Mouse (Mus musculus) kidney, embryonic 16.5 days (tissue): ENCODE measurements around the gene Ddx19b. TPM values are rescaled to one million over a fixed set of nuclear protein-coding genes. Genes with fewer than 3 reads are reported as not detected.
"Not testable (repeated sequence)": the region's sequence is repeated elsewhere in the genome, so short reads cannot be mapped to it uniquely, and the experiment has no call there.

Experiments
- ATAC-seq: fragments of 200-750 bp; cut with Nextera tagmentation; 2 replicates; pipeline ENCODE4 v1.8.0; 2017; ENCODE audit warnings: moderate TSS enrichment; ENCODE audit not compliant: low FRiP score, low TSS enrichment
- H3K27ac ChIP-seq: fragments of 300-500 bp; sonication (generic); 2 replicates; pipeline ENCODE4 v1.5.1; 2014; ENCODE audit warnings: low read length
- H3K27me3 ChIP-seq: fragments of 300-500 bp; sonication (generic); 2 replicates; pipeline ENCODE4 v1.6.1; 2014; ENCODE audit warnings: low read length, control low read depth, mixed read lengths; ENCODE audit not compliant: insufficient read depth
- H3K36me3 ChIP-seq: fragments of 300-500 bp; sonication (generic); 2 replicates; pipeline ENCODE4 v1.6.1; 2014; ENCODE audit warnings: low read length, control low read depth, mixed read lengths; ENCODE audit not compliant: insufficient read depth
- H3K4me1 ChIP-seq: fragments of 300-500 bp; sonication (generic); 2 replicates; pipeline ENCODE4 v1.6.1; 2014; ENCODE audit warnings: low read length, control low read depth, mixed read lengths; ENCODE audit not compliant: insufficient read depth
- H3K4me2 ChIP-seq: fragments of 300-500 bp; sonication (generic); replicated peaks from 2 replicates; pipeline ENCODE4 v1.6.1; 2014; ENCODE audit warnings: low read depth, low read length
- H3K4me3 ChIP-seq: fragments of 300-500 bp; sonication (generic); 2 replicates; pipeline ENCODE4 v1.5.1; 2014; ENCODE audit warnings: mild to moderate bottlenecking, low read length
- H3K9ac ChIP-seq: fragments of 300-500 bp; sonication (generic); replicated peaks from 2 replicates; pipeline ENCODE4 v1.6.1; 2014; ENCODE audit warnings: low read length
- H3K9me3 ChIP-seq: fragments of 300-500 bp; sonication (generic); 2 replicates; pipeline ENCODE4 v1.6.1; 2016; ENCODE audit warnings: low read length, control low read depth
- WGBS: fragments of 180-500 bp; shearing (Covaris S2); extraction: QIAGEN DNeasy Blood & Tissue Kit; methylation state at CpG from one replicate; pipeline ENCODE4 v1.1.7; 2014; 5-methylcytosine and 5-hydroxymethylcytosine counted together
- polyA plus RNA-seq: library from polyadenylated mRNA; unstranded; fragments of >200 nt; fragmentation: Nextera tagmentation; extraction: Ambion mirVana; gene quantifications from 2 replicates; pipeline ENCODE4 v1.2.1, GENCODE M21; 2015

The Ddx19b gene
- polyA plus RNA-seq, 1 experiment from 2014 or later, result 6.8 TPM

- Histone ChIP-seq H3K4me3 (no peak overlapping the region), H3K4me2 (no peak overlapping the region), H3K27ac (no peak overlapping the region), H3K9me3 (no peaks in the 10 kb centered on the region), H3K36me3 (peaks cover 91% of the 10 kb centered on the region), H3K4me1 (no peaks in the 10 kb centered on the region), H3K9ac (no peak overlapping the region), H3K27me3 (no peaks in the 10 kb centered on the region)
- WGBS, result 94% methylated on average over 19 of the region's 19 CpGs
- no peak; the same call in 1 of the 2 replicates for ATAC-seq
These were observed 11.0 kb upstream of the Ddx19b start for GRCm38 (mm10) chr8:111042546-111042945.

GRCm38 (mm10) chr8:111036591-111036990, 5.0 kb upstream of the Ddx19b start:
- H3K4me2 ChIP-seq, result no peak overlapping the region
- 91% methylated on average over 15 of the region's 15 CpGs for WGBS
- no peaks in the 10 kb centered on the region for H3K9me3 ChIP-seq
- no peak overlapping the region for H3K27ac ChIP-seq
- H3K9ac ChIP-seq, result no peak overlapping the region
- no peak for ATAC-seq
- H3K4me1 ChIP-seq, result peaks cover 15% of the 10 kb centered on the region
- peaks cover 44% of the 10 kb centered on the region for H3K36me3 ChIP-seq
- H3K4me3 ChIP-seq, result no peak overlapping the region
- H3K27me3 ChIP-seq, result 0 out of 2 replicates have a peak, but pooled peaks cover 2% of the 10 kb centered on the region

GRCm38 (mm10) chr8:111034276-111034675, 2.7 kb upstream of the Ddx19b start:
- H3K4me2 ChIP-seq, result peak overlapping the region; percentile 72
- 0 out of 2 replicates have a peak, but pooled peaks cover 4% of the 10 kb centered on the region for H3K27me3 ChIP-seq
- ATAC-seq, result no peak
- peak overlapping the region; percentile 70 for H3K4me3 ChIP-seq
- H3K9ac ChIP-seq, result peak overlapping the region; percentile 73
- H3K4me1 ChIP-seq, result peaks cover 15% of the 10 kb centered on the region
- WGBS, result 17% methylated on average over 12 of the region's 12 CpGs
- H3K9me3 ChIP-seq, result no peaks in the 10 kb centered on the region
- H3K27ac ChIP-seq, result peak overlapping the region; percentile 66
- H3K36me3 ChIP-seq, result peaks cover 25% of the 10 kb centered on the region

- Histone ChIP-seq H3K4me2 (peak overlapping the region; percentile 72), H3K9me3 (no peaks in the 10 kb centered on the region), H3K27me3 (0 out of 2 replicates have a peak, but pooled peaks cover 4% of the 10 kb centered on the region), H3K27ac (peak overlapping the region; percentile 66), H3K4me3 (peak overlapping the region; percentile 70), H3K4me1 (peaks cover 15% of the 10 kb centered on the region), H3K36me3 (peaks cover 19% of the 10 kb centered on the region), H3K9ac (peak overlapping the region; percentile 73)
- 5% methylated on average over 37 of the region's 37 CpGs for WGBS
- ATAC-seq, result peak; percentile 99
These were observed 2.1 kb upstream of the Ddx19b start for GRCm38 (mm10) chr8:111033482-111034215.

GRCm38 (mm10) chr8:111032916-111033315, 1.4 kb upstream of the Ddx19b start, which contains the start of gene Aars:
TSS of gene Aars (plus strand) at chr8:111033144.
- Histone ChIP-seq H3K4me1 (peaks cover 15% of the 10 kb centered on the region), H3K9me3 (no peaks in the 10 kb centered on the region), H3K36me3 (peaks cover 13% of the 10 kb centered on the region), H3K9ac (peak within 1 kb of the TSS; percentile 73), H3K27me3 (0 out of 2 replicates have a peak, but pooled peaks cover 4% of the 10 kb centered on the region), H3K4me3 (peak within 1 kb of the TSS; percentile 70), H3K27ac (peak within 1 kb of the TSS; percentile 66), H3K4me2 (peak within 1 kb of the TSS; percentile 72)
- WGBS, result 95% methylated on average over 7 of the region's 7 CpGs
- ATAC-seq, result no peak

GRCm38 (mm10) chr8:111030045-111030444, 1.5 kb downstream of the Ddx19b start:
- Histone ChIP-seq H3K4me3 (no peak overlapping the region), H3K27ac (no peak overlapping the region), H3K36me3 (no peaks in the 10 kb centered on the region), H3K27me3 (0 out of 2 replicates have a peak, but pooled peaks cover 4% of the 10 kb centered on the region), H3K4me1 (peaks cover 8% of the 10 kb centered on the region), H3K9ac (no peak overlapping the region), H3K4me2 (no peak overlapping the region), H3K9me3 (no peaks in the 10 kb centered on the region)
- no peak for ATAC-seq
- 81% methylated on average over 6 of the region's 6 CpGs for WGBS

DNA sequence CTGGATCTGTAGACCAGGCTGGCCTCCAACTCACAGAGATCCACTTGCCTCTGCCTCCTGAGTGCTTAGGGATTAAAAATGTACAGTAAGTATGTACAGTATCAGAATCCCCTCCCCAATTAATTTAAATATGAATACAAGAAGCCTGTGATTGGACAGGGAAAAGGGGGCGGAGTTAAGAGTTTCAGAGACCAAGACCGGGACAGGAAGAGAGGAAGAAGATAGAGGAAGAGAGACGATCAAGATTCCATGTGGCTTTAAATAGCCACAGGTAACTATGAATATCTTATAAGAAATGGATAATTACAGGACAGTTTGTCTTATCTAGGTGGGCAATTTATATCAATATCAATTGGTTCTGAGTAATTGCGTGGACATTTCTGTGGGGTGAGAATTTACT, 2.0 kb downstream of the Ddx19b start:
- H3K27me3 ChIP-seq, result 0 out of 2 replicates have a peak, but pooled peaks cover 4% of the 10 kb centered on the region
- ATAC-seq, result no peak
- no peak overlapping the region for H3K4me2 ChIP-seq
- H3K36me3 ChIP-seq, result no peaks in the 10 kb centered on the region
- H3K27ac ChIP-seq, result no peak overlapping the region
- WGBS, result 54% methylated on average over 4 of the region's 4 CpGs
- H3K4me3 ChIP-seq, result no peak overlapping the region
- H3K9ac ChIP-seq, result no peak overlapping the region
- H3K4me1 ChIP-seq, result peaks cover 3% of the 10 kb centered on the region
- no peaks in the 10 kb centered on the region for H3K9me3 ChIP-seq

DNA sequence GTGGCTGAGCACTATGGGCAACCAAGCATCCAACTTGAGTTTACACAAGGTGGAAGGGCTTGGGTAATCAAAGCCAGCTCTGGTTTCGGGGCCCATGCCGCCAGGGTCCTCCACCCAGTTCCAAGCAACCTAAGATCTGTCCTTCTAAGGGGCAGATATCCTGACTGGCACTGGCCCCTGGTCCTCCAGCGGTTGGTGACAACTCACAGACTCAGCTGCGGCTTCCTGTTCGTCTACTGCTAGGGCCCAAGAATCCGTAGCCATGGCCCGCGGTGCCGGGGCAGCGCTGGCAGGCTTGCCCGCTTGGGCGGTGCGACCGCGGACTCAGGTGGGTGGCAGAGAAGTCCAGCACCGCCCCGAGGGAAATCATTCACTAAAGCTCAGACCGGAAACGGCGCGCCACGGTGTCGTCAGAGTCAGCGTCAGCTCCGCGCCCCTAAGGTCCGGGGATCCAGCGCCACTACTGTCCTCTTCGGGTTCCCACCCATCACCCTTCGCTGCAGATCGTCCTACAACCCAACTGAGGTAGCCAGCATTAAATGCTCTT, 4.1 kb downstream of the Ddx19b start:
- Histone ChIP-seq H3K9ac (peak overlapping the region; percentile 78), H3K27ac (peak overlapping the region; percentile 76), H3K4me1 (no peaks in the 10 kb centered on the region), H3K4me2 (peak overlapping the region; percentile 73), H3K9me3 (no peaks in the 10 kb centered on the region), H3K36me3 (no peaks in the 10 kb centered on the region), H3K4me3 (peak overlapping the region; percentile 78), H3K27me3 (0 out of 2 replicates have a peak, but pooled peaks cover 4% of the 10 kb centered on the region)
- WGBS, result under 1% methylated on average over 31 of the region's 31 CpGs
- peak; percentile 97 for ATAC-seq

DNA sequence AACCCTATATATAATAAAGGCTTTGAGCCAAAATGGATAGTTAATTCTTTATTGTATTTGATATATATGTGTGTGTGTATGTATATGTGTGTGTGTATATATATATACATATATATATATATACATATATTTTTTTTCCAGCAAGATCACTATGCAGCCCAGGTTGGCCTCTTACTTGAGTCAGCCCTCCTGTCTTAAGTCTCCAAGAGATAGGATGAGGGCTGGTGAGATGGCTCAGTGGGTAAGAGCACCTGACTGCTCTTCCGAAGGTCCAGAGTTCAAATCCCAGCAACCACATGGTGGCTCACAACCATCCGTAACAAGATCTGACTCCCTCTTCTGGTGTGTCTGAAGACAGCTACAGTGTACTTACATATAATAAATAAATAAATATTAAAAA, 4.9 kb downstream of the Ddx19b start:
- not testable (repeated sequence) for H3K4me3 ChIP-seq, H3K27me3 ChIP-seq, H3K4me1 ChIP-seq, H3K9ac ChIP-seq, H3K9me3 ChIP-seq, ATAC-seq, H3K36me3 ChIP-seq, H3K27ac ChIP-seq, H3K4me2 ChIP-seq
- 93% methylated on average over 1 of the region's 2 CpGs for WGBS
